Mouse (Mus musculus) cortical plate, adult 2 months (tissue): ENCODE measurements at regions not wholly inside any gene's neighbourhood (a gene's known extent, or its start where the extent isn't known, plus 50 kb on each side); places are given as distances from the start of the nearest gene placed in this dataset.

Experiments used
- CTCF ChIP-seq: fragments of 200-500 bp; IDR thresholded peaks from 2 replicates; pipeline ENCODE4 v1.5.1; 2011; ENCODE audit warnings: mild to moderate bottlenecking, control low read depth, low read length; ENCODE audit not compliant: insufficient read depth; ENCODE audit errors: extremely low read depth
- POLR2A ChIP-seq: fragments of 200-500 bp; IDR thresholded peaks from 2 replicates; pipeline ENCODE4 v1.6.1; 2011; ENCODE audit warnings: mild to moderate bottlenecking, low read length, control low read depth; ENCODE audit not compliant: insufficient read depth; ENCODE audit errors: extremely low read depth

DNA sequence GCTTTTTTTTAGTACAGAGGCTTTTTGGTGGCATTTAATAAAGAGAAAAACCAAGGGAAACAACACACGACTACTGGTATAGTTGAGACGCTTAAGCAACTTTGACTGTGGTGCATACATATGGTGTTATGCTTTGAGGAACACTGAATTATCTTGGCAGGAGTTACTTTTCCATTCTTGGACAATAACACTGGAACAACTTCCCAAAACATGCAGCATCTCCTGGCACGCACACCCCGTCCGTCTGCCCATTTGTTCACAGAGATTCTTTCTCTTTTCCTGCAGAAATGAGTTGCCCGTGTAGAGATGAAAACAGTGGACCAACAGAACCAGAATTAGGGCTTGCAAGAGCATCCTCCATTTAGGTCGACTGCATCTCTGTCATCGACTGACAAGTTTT is 544.7 kb downstream of the Arl4a start:
- TF ChIP-seq CTCF (no peak), POLR2A (no peak)
